Mouse (Mus musculus) adipose tissue, adult 10 weeks (tissue): ENCODE data around the gene Cib2. TPM values are rescaled to one million over a fixed set of nuclear protein-coding genes. Genes with fewer than 3 reads are reported as not detected.

Experiments used
- polyA plus RNA-seq: library from polyadenylated mRNA; stranded (reverse); fragments of 350-450 nt; fragmentation: Illumina TruSeq; extraction: RNeasy Lipid Tissue Mini Kit (QIAGEN cat#74804); gene quantifications from one replicate; pipeline ENCODE4 v1.2.3, GENCODE M21; 2014; ENCODE audit warnings: low read depth, low replicate concordance

Cib2 gene
- 54.3 TPM for polyA plus RNA-seq

DNA sequence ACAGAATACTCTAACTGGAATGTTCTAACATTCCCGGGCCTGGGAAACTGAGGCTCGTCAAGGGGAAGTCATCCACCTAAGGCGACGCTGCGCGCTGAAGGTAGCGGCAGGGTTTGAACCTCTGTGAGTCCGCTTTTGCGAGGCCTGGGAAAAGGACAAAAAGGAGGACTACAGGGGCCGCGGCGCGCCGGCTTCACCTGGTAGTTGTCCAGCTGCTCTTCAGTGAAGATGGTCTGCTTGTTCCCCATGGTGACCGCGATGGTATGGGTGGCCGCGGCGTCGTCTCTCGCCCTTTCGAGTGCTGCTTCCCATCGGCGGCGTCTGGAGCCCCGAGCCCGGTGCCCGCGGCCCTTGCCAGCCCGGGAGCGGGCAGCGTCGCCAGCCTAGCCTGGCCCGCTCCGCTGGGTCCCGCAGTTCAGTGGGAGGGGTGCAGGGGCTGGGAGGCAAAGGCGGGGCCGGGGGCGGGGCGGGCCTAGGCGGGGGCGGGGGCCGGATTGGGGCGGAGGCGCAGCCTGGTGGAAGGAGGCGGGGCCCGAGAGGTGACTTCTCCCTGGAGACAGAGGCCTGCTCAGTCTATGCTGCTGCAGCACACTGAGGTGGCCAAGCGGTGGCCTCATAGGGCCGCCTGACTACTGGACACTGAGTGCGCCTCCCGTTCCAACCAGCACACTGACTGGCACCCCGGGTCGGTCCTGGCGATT is at the start of gene Cib2:
Cib2 (minus strand) TSS at position 448 of the 701 bp plus-strand sequence.

DNA sequence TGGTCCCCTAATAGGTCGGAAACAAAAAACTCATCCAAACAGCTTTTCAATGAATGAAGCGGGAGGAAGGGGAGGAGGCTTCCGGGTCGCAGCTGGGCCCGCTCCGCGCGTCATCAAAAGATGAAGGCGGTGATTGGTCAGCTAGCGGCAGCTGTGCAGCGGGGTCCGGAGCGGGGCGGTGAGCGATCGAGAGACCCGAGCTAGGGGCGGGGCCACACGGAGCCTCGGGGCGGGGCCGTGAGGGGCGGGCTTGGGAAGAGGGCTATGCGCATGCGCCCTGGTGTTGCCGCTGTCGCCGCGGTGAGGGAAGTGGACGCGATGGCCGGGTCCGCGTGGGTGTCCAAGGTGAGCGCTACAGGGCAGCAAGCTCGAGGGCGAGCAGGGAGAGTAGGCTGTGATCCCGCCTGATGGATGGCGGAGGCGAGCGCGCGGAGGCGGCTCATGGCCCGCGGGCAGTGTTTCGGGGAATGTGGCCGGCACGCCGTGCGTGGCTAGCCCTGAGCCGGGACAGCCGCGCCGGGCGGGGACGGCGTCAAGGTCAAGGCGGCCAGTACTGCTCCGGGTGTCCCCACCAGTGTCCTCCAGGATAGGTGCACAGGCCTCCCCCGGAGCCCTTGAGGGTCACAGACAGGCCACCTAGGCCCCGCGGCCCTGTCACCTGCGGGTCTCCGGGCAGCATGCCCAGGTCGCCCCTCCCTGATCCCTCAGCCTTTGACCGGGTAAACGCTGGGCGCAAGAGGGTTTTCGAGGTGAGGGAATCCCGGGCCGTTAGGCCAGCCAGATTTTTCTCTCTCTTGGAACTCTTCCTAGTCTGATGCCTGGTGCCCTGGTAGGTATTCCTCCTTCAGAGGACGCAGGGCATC is 26.4 kb upstream of the Cib2 start, which contains the start of gene Idh3a:
Idh3a (plus strand) TSS at position 136 of the 863 bp plus-strand sequence.

DNA sequence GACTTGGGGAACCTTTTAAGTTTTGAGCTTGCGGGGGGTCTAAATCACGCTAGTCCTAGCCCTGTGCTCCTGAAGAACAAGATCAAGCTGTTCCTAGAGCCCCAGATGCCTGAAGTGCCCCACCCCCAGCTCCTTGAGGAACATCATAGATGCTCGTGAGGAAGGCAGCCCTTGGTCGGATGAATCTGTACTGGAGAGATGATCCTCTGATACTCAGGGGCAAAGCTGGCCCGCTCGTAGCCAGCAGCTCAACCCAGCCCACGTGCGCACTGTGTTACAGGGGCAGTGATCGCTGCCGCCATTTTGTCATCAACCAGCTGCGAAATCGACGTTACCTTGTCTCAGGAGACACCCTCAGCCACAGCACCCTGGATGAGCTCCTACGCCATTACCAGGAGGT is 21.3 kb downstream of the Cib2 start, which contains the start of gene Sh2d7:
Sh2d7 (plus strand) TSS at position 301 of the 400 bp plus-strand sequence.

DNA sequence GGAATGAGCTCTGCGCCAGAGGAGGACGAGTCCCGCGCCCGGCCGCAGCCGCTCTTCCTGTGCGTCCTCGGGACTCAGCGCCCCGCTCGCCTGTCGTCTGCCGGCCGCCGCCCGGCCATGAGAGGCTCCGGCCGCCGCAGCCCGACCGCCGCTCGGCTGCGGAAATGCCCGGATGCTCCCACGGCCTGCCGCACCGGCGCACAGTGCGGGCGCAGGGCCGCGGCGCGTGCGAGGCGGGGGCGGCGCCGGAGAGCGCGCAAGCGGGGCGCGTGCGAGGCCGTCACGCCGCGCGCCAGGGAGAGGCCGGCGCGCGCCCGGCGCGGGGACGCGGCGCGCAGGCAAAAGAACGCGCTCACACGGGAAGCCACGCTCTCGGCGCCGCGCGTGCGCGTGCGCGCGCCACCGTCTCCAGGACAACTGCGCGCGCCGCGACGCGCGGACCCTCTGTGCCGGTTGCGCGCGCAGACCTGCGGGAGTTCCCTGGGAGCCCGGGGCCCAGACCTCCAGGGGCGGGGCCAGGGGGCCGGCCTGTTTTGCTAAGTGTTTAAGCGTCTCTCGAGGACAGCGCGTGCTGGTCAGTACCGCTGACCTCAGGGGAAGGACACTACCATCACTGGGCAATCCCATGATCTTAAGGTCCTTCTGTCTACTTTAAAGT is 58.4 kb downstream of the Cib2 start, which contains the start of gene Dmxl2:
Dmxl2 (minus strand) TSS at position 174 of the 658 bp plus-strand sequence.

Other genes starting within 250 kb of the Cib2 start
- gene Dmxl2, start 58.6 kb downstream of the Cib2 start, polyA plus RNA-seq, result 15.2 TPM
- not detected for gene Sh2d7, start 21.2 kb downstream of the Cib2 start, polyA plus RNA-seq
- 81.8 TPM for gene Idh3a, start 26.1 kb upstream of the Cib2 start, polyA plus RNA-seq
- 41.1 TPM for gene Acsbg1, start 101.7 kb upstream of the Cib2 start, polyA plus RNA-seq
- gene Dnaja4, start 138.7 kb upstream of the Cib2 start, polyA plus RNA-seq, result 62.7 TPM
- gene Wdr61, start 174.3 kb upstream of the Cib2 start, polyA plus RNA-seq, result 60.5 TPM
- gene Crabp1, start 204.5 kb upstream of the Cib2 start, polyA plus RNA-seq, result 5.5 TPM